Mouse (Mus musculus) adrenal gland, postnatal 36 days (tissue): Measurements from ENCODE around the gene Pdzrn4. TPM values are rescaled to one million over a fixed set of nuclear protein-coding genes. Genes with fewer than 3 reads are reported as not detected.

Experiments
- DNase-seq, 2 experiments: peaks; one replicate each; pipeline ENCODE4 v3.0.0; 2021; ENCODE audit warnings: mixed read lengths in 1 of 2
- total RNA-seq, 2 experiments: library from RNA; stranded (reverse); gene quantifications; 2 replicates each; pipeline ENCODE4 v1.2.3; 2021

The Pdzrn4 gene
- total RNA-seq, 2 experiments from 2014 or later = not detected

DNA sequence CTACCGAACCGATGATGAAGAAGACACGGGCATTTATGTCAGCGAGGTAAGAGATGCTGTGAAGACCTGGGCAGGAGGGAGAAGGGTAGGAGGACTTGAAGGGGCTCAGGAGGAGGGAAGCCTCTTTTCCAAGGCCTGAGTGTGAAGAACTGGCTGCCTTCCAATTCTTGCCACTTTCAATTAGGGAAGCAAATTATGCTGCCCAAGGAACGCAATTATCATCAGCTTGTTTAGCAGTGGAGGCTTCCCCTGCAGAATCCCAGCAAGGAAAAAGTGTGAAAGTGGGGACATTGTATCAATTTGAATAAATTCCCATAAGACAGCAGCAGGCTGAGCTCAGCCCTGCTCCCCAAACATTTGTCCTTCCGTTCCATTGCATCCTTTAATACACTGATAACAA, 346.9 kb downstream of the Pdzrn4 start:
- no peak for DNase-seq

DNA sequence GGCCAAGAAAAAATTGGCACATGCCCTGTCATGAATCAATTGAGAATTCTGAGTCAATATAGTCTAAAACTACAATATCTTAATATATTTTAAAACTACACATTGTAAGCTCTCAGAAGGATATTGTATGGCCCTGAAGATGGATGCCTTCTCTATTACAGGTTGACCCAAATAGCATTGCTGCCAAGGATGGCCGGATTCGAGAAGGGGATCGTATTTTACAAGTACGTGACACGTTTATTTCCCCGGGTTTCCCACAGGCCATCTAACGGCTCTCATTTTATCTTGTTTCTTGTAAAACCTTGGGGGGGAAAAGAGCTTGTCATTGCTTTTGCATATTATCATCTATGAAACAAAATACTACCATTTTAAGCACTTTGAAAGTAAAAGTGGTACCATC, 349.4 kb downstream of the Pdzrn4 start:
- no peak for DNase-seq

DNA sequence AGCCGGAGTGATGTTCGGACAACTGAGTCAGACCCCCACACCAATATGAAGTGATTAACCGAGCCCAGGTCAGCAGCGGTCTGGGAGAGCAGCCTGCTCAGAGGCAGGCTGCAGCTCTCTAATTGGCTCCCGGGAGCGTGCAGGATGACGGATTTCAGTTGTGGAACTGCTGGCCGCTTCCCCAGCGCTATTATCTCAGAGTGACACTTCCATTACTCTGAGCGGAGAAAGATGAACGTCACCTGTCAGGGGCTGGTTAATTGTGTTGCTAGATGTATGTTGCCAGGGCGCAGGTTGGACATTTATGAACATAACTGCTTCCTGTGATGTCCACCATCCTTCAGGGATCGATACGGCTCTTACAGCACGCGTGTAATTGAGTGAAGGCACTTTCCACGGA, 355.5 kb downstream of the Pdzrn4 start:
- no peak for DNase-seq

DNA sequence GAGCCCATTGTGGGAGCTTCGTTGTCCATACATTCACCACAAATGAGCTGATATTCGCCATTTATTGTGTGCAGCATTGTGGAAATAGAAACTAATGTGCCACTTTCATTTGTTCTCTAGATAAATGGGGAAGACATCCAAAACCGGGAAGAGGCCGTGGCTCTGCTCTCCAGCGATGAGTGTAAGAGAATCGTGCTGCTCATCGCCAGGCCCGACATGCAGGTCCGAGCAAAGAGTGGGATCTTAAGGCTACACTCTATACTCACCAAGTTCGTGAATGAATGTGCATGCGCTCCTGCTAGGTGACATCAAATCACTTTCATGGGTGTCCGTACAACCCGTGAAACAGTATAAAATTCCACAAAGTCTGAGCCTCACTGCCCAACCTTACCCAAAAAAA, 355.9 kb downstream of the Pdzrn4 start:
- no peak for DNase-seq

DNA sequence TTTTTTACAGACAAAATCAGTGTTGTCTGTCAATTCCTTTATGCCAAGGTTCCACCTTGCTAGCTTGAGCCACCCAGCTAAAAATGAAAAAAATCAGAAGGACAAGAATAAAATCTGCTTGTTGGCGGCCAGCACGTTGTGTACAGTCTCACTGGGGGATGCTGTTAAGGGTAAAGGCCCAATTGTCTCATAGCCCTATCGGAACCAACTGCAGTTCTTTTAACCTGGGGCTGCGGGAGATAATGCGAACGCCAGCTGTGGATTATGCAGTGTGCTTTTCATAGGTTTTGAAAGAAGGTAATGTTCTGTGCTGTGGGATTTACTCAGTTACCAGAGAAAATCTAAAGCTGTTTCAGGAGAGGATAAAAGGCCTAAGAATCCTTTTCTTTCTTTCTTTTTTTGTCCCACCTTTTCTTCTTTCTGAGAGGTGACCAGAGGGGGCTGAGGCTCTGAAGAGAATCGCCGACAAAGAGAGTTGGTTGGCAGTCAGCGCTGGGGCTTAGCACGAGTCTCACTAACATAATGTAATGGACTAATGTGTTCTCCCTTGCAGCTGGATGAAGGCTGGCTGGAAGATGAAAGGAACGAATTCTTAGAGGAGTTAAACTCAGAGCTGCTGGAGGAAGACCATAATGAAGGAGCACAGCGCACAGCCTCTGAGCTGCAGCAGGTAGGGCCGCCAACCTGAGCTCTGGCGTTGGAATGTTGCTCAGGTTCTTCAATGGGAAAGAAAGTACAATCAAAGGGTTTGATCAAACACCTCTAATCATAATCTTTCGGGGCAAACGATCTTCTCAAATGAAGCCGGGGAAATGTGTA, 360.6 kb downstream of the Pdzrn4 start:
- DNase-seq = no peak

DNA sequence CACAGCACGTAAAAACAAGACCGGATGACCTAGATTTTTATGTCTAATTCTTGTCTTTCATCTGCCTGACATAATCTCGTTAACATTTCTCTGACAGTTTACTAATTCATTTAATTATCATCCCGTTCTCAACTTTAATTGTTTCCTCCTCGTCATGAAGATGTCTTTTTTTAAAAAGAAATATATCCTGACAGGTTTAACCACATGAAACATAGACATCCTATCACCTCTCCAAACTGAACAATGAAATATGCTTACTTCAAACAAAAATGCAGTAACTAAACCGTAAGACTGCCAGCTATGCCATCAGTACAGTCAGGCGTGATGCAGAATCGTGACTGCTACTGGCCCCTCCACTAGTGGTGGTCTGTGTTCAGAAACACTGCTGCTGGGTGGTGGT, 362.3 kb downstream of the Pdzrn4 start:
- DNase-seq = no peak

DNA sequence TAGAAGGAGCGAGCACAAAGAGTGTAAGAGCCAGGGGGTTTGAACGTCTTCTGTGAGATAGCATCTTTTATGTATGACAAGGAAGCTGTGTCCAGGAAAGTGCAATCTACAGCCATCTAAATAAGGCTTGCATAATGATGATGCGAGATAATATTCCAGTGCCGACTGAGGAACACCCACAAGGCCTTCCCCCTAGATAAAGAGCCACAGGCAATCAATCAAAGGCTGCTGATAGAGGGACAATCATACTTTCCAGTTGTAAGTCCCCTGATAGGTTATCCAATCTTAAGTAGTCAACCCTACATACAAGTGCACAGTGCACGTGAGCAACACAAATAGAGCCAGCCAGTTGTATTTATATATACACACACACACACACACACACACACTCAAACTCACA, 366.6 kb downstream of the Pdzrn4 start:
- no peak for DNase-seq

DNA sequence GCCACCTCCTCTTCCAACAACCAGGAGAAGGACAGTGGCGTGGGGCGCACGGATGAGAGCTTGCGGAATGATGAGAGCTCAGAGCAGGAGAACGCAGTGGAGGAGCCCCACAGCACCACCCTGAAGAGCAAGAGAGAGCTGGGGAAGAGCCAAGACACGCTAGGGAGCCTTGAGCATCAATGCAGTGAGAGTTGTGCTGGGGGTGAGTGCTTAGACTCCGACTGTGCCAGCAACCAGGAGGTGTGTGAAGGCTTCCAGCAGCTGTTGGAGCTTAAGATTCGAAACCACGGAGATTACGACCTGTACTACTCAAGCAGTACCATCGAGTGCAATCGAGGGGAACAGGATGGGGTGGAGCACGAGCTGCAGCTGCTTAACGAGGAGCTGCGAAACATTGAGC, 372.9 kb downstream of the Pdzrn4 start:
- no peak for DNase-seq

DNA sequence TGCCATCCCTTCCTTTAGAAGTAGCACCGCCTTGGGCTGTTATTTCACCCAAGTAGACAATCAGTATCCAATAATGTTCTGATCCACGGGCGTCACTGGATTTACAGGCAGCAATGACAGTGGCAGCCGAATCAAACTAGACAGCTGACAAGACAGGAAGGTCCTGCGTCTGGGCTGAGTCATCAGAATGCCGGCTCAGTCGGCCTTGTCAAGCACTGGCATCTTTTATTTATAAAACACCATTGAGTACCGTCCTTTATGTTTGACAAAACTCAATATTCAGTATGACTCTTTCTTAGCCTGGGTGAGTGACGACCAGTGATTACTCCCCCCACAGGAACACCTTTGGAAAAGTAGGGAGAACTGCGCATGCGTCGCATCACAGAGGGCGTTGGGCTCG, 391.4 kb downstream of the Pdzrn4 start:
- peak; percentile 59 to 60 for DNase-seq

DNA sequence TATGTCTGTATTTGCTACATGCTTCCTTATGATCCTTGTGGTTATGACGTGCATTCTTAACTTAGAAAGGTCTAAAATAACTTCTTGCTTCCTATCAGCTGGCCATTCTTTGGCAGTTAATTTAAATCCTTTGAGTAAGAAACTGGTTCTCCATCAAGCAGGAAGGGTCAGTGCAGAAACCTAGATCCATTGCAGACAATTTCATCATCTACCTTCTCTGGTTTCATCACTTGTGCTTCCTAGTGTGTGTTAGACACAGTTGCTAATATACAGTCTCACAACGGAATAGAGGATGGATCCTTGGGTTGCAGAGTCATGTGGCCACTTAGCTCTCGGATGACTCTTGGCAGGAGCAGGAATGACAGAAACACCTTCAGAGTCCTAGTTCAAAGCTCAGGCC, 397.6 kb downstream of the Pdzrn4 start:
- DNase-seq = no peak

DNA sequence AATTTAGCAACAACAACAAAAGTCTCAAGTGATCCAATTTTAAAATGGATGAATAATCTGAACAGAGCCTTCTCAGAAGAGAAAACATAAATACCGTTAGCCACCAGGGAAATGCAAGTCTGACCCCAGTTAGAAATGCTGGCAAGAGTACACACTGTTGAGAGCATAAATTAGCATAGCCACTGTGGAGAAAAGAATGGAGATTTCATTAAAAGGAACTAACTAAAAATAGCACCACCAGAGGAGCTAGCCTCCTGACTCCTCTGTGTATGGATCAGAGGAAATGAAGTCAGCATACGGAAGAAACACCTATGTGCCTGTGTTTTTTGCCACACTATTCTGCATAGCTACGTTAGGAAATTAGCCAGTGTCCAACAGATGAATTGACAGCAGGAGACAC, 409.3 kb downstream of the Pdzrn4 start:
- no peak for DNase-seq

DNA sequence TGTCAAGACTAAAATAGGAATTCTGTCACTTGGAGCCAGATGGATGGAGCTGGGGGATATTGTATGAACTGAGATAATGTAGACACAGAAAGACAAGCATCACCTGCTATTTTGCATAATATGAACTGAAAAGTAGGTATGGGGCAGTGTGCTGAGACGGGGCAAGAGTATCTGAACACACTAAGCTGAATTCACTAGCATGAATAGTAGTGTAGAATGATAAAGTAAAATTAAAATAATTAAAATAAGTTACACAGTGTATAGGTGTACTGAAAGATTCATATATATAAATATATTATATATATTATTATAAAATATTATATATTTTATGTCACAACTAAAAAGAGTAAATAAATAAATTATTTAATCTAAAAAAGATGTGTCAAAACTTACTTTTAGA, 409.7 kb downstream of the Pdzrn4 start:
- no peak for DNase-seq
